9 mouse cellular contexts compared by ENCODE assay signal in genomic region chr5:111631572-111632161, GRCm38 (mm10).
DNase-seq lines count a peak whose midpoint lies in the region; ATAC-seq and TF ChIP-seq lines count a peak whose summit lies in the region.
"Had no signal": no experiment of that assay in that cellular context is flagged by ENCODE, and none has a peak within 500 bp of the region (broad histone marks: within the 10 kb centered on the region; RNA-seq: fewer than 3 reads in every experiment).

No protein-coding gene starts in this region.

- no peaks in the 10 kb centered on the region for H3K9me3 ChIP-seq in lung, embryonic 15.5 days
- H3K9me3 ChIP-seq in stomach, embryonic 14.5 days (ENCODE audit: control insufficient read depth, low read depth, low read length): no peaks in the 10 kb centered on the region

- peaks cover 11% of the 10 kb centered on the region for H3K4me1 ChIP-seq in lung, embryonic 15.5 days
- no peaks in the 10 kb centered on the region for H3K4me1 ChIP-seq in embryonic fibroblast, embryonic 13.5 days (ENCODE audit: control insufficient read depth, insufficient read depth, low read length)
- H3K4me1 ChIP-seq in stomach, embryonic 14.5 days (ENCODE audit: control insufficient read depth, insufficient read depth, low read length): peaks cover 10% of the 10 kb centered on the region

- H3K4me3 ChIP-seq in lung, embryonic 15.5 days: no peak overlapping the region
- H3K4me3 ChIP-seq in embryonic fibroblast, embryonic 13.5 days (ENCODE audit: insufficient read depth, low read length): no peak overlapping the region
- no peak overlapping the region for H3K4me3 ChIP-seq in stomach, embryonic 14.5 days (ENCODE audit: low read depth, low read length)

- H3K36me3 ChIP-seq in lung, embryonic 15.5 days: no peaks in the 10 kb centered on the region
- H3K36me3 ChIP-seq in stomach, embryonic 14.5 days (ENCODE audit: control insufficient read depth, insufficient read depth, low read length): no peaks in the 10 kb centered on the region

- H3K9ac ChIP-seq in lung, embryonic 15.5 days: no peak overlapping the region; the same call in 1 of the 2 replicates
- H3K9ac ChIP-seq in stomach, embryonic 14.5 days (replicated peaks; ENCODE audit: low read depth, low read length): no peak overlapping the region

- H3K4me2 ChIP-seq in lung, embryonic 15.5 days: peak overlapping the region; percentile 28
- H3K4me2 ChIP-seq in stomach, embryonic 14.5 days (replicated peaks; ENCODE audit: low read depth, low read length): peak overlapping the region; percentile 17

- H3K27me3 ChIP-seq in lung, embryonic 15.5 days: no peaks in the 10 kb centered on the region
- no peaks in the 10 kb centered on the region for H3K27me3 ChIP-seq in stomach, embryonic 14.5 days (ENCODE audit: control insufficient read depth, insufficient read depth, low read length)

- no peak for DNase-seq in lung, postnatal 25 days (ENCODE audit: low spot score)
- DNase-seq in kidney, postnatal 36 days: peak; percentile 24 to 55
- DNase-seq in layer of hippocampus, adult 18-20 months (ENCODE audit: low spot score in 2 of 2): no peak
- DNase-seq in frontal cortex, adult 2 months (ENCODE audit: extremely low spot score in 1 of 2, low spot score in 1 of 2): no peak
- no peak for DNase-seq in left cerebral cortex, adult 11 months (ENCODE audit: low spot score)

- H3K27ac ChIP-seq in lung, embryonic 15.5 days: peak overlapping the region; percentile 79
- H3K27ac ChIP-seq in embryonic fibroblast, embryonic 13.5 days (ENCODE audit: insufficient read depth, low read length): peak overlapping the region; percentile 41; the same call in 1 of the 2 replicates
- peak overlapping the region; percentile 95 for H3K27ac ChIP-seq in stomach, embryonic 14.5 days (ENCODE audit: low read length)

- TF ChIP-seq POLR2A in embryonic fibroblast, embryonic 13.5 days (IDR thresholded peaks at IDR 0.05; ENCODE audit: low read depth, low read length): no peak

- 20% methylated on average over 18 of the region's 18 CpGs for WGBS in lung, embryonic 15.5 days
- WGBS in stomach, embryonic 14.5 days: 8% methylated on average over 18 of the region's 18 CpGs

- no peak for TF ChIP-seq CTCF in embryonic fibroblast, embryonic 13.5 days (IDR thresholded peaks at IDR 0.05; ENCODE audit: borderline replicate concordance, insufficient read depth, low read length)

- peak; percentile 58; the same call in 1 of the 2 replicates for ATAC-seq in lung, embryonic 15.5 days (ENCODE audit: borderline replicate concordance, extremely low read depth, low FRiP score, low TSS enrichment)
- ATAC-seq in stomach, embryonic 14.5 days (ENCODE audit: insufficient number of reproducible peaks, insufficient read depth, low FRiP score, low read depth): peak; percentile 48; the same call in 1 of the 2 replicates
- ATAC-seq: Patski had no signal

Comparison
In these comparisons a context has a peak if more than half of its experiments do, and no peak if none do; other contexts are left out.
1. H3K27ac ChIP-seq: peak in every context shown above with its lines; median percentile 95 in stomach, embryonic 14.5 days; 79 in lung, embryonic 15.5 days; 41 in embryonic fibroblast, embryonic 13.5 days.
2. DNase-seq: peak in kidney, postnatal 36 days (2 of 2); none in lung, postnatal 25 days (single experiment), layer of hippocampus, adult 18-20 months (0 of 2), frontal cortex, adult 2 months (0 of 2) and left cerebral cortex, adult 11 months (single experiment).